Mouse (Mus musculus): Measurements from ENCODE around the gene Larp4b. TPM values are rescaled to one million over a fixed set of nuclear protein-coding genes. Genes with fewer than 3 reads are reported as not detected.

The Larp4b gene
- polyA plus RNA-seq, 1 experiment from 2014 or later: 37.6 TPM

DNA sequence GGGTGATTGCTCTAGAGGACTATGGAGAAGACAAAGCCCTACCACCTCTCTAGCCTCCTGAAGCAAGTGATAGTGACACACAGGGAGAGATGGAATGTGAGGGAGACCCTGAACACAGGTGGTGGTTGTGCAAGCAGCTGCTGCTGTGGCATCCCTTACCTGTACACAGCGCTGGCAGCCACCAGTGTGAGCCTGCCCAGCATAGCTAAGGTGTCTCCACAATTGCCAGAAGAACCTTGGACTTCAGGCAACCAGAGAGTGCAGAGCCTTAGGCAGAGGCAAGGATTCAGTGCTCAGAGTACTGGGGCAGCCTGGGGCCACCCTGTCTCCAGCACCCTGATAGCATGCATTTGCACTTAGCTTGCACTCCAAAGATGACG is 105.8 kb downstream of the Larp4b start:
- Histone ChIP-seq H3K27me3 (replicated peaks) (no peaks in the 10 kb centered on the region), H3K4me3 (replicated peaks) (peak overlapping the region; percentile 11; the same call in 1 of the 2 replicates), H3K27ac (no peak overlapping the region), H3K36me3 (no peaks in the 10 kb centered on the region), H3K9me3 (no peaks in the 10 kb centered on the region), H3K4me1 (no peaks in the 10 kb centered on the region), H3K4me2 (peak overlapping the region; percentile 42), H3K9ac (no peak overlapping the region)
- peak; percentile 45 for ATAC-seq (ENCODE audit: insufficient read depth, low FRiP score, low read depth)
- 34% methylated on average over 2 of the region's 2 CpGs for WGBS

DNA sequence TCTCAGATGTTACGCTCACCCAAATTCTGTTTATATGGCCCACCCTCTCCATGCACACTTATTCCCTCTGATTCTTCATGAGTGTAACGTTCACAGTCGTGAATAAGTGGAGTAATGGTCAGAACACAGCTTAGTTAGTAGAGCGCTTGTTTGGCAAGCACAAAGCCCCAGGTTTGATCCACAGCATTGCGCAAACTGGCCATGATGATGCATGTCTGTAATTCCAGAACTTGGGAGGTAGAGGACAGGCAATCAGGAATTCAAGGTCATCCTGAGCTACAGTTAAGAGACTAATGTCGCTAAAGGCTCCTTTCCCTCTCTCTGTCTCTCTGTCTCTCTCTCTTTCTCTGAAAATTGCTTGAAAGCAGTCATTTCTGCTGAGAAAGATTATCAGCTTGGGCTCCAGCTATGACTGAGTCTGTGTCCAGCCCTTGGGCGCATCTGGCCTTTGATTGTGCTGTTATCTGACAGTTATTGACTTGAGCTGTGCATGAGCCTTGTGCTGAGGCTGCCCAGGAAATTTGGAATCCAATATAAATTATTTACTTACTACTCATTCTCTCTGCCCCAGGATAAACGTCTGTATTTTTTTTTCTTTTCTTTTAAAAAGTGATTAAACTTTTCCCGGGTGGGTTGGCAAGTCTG is 129.2 kb downstream of the Larp4b start:
- H3K4me3 ChIP-seq (replicated peaks): no peak overlapping the region
- no peak for ATAC-seq (ENCODE audit: insufficient read depth, low FRiP score, low read depth)
- H3K27me3 ChIP-seq (replicated peaks): no peaks in the 10 kb centered on the region
- 0 out of 2 replicates have a peak overlapping the region, but pooled peaks have one; percentile 26 for H3K4me2 ChIP-seq
- no peak overlapping the region for H3K27ac ChIP-seq
- no peaks in the 10 kb centered on the region for H3K36me3 ChIP-seq
- no peaks in the 10 kb centered on the region for H3K4me1 ChIP-seq
- H3K9me3 ChIP-seq: no peaks in the 10 kb centered on the region
- 69% methylated on average over 9 of the region's 9 CpGs for WGBS
- no peak overlapping the region for H3K9ac ChIP-seq

Other genes starting within 250 kb of the Larp4b start
- gene Wdr37, start 222.0 kb upstream of the Larp4b start, polyA plus RNA-seq (2015; fragmentation: Nextera tagmentation; extraction: Ambion mirVana): 16.6 and 18.2 TPM in 2 replicates
- gene Idi1, start 208.4 kb upstream of the Larp4b start, polyA plus RNA-seq (2015; fragmentation: Nextera tagmentation; extraction: Ambion mirVana): 105 and 106 TPM in 2 replicates
- not detected in 2 replicates for gene Gm9745, start 145.7 kb upstream of the Larp4b start, polyA plus RNA-seq (2015; fragmentation: Nextera tagmentation; extraction: Ambion mirVana)
- gene Idi2, start 141.0 kb upstream of the Larp4b start, polyA plus RNA-seq (2015; fragmentation: Nextera tagmentation; extraction: Ambion mirVana): not detected in 2 replicates
- 74.5 and 81.7 TPM in 2 replicates for gene Gtpbp4, start 97.8 kb upstream of the Larp4b start, polyA plus RNA-seq (2015; fragmentation: Nextera tagmentation; extraction: Ambion mirVana)
- gene Dip2c, start 182.6 kb downstream of the Larp4b start, polyA plus RNA-seq (2015; fragmentation: Nextera tagmentation; extraction: Ambion mirVana): 4.7 and 5.0 TPM in 2 replicates